Mouse (Mus musculus) cerebellum, adult 2 months (tissue): Measurements from ENCODE around the gene Slc12a8.

Source experiments
- CTCF ChIP-seq: fragments of 200-500 bp; IDR thresholded peaks from 2 replicates; pipeline ENCODE4 v1.5.1; 2011; ENCODE audit warnings: low read depth, mild to moderate bottlenecking, control low read depth, low read length, moderate library complexity, borderline replicate concordance; ENCODE audit not compliant: insufficient read depth
- POLR2A ChIP-seq: fragments of 200-500 bp; IDR thresholded peaks from 2 replicates; pipeline ENCODE4 v1.6.1; 2011; ENCODE audit warnings: low read length, control low read depth, borderline replicate concordance; ENCODE audit not compliant: insufficient read depth

- TF ChIP-seq POLR2A (no peak), CTCF (no peak)
These were observed 181.2 kb downstream of the Slc12a8 start for GRCm38 (mm10) chr16:33698277-33698790.
